Mouse (Mus musculus) stomach, embryonic 15.5 days (tissue): Measurements from ENCODE around the gene Zbtb7a. TPM values are rescaled to one million over a fixed set of nuclear protein-coding genes. Genes with fewer than 3 reads are reported as not detected.

Experiments
- ATAC-seq: fragments of 200-750 bp; cut with Nextera tagmentation; 2 replicates; pipeline ENCODE4 v1.8.0; 2017; ENCODE audit warnings: low read depth, moderate number of reproducible peaks, moderate TSS enrichment; ENCODE audit not compliant: insufficient read depth, low FRiP score
- H3K27ac ChIP-seq: fragments of 300-500 bp; sonication (generic); 2 replicates; pipeline ENCODE4 v1.5.1; 2015; ENCODE audit warnings: mild to moderate bottlenecking, inconsistent platforms
- H3K27me3 ChIP-seq: fragments of 300-500 bp; sonication (generic); replicated peaks from 2 replicates; pipeline ENCODE4 v1.6.1; 2015; ENCODE audit warnings: inconsistent platforms
- H3K36me3 ChIP-seq: fragments of 300-500 bp; sonication (generic); 2 replicates; pipeline ENCODE4 v1.6.1; 2015; ENCODE audit warnings: inconsistent platforms
- H3K4me1 ChIP-seq: fragments of 300-500 bp; sonication (generic); 2 replicates; pipeline ENCODE4 v1.6.1; 2015; ENCODE audit warnings: inconsistent platforms
- H3K4me2 ChIP-seq: fragments of 300-500 bp; sonication (generic); 2 replicates; pipeline ENCODE4 v1.6.1; 2015; ENCODE audit warnings: mild to moderate bottlenecking, inconsistent platforms
- H3K4me3 ChIP-seq: fragments of 300-500 bp; sonication (generic); replicated peaks from 2 replicates; pipeline ENCODE4 v1.5.1; 2015; ENCODE audit warnings: inconsistent platforms
- H3K9ac ChIP-seq: fragments of 300-500 bp; sonication (generic); 2 replicates; pipeline ENCODE4 v1.6.1; 2015; ENCODE audit warnings: inconsistent platforms
- H3K9me3 ChIP-seq: fragments of 300-500 bp; sonication (generic); 2 replicates; pipeline ENCODE4 v1.6.1; 2016; ENCODE audit warnings: inconsistent platforms
- WGBS: fragments of 180-500 bp; shearing (Covaris S2); methylation state at CpG from one replicate; pipeline ENCODE4 v1.1.7; 2015; 5-methylcytosine and 5-hydroxymethylcytosine counted together
- polyA plus RNA-seq: library from polyadenylated mRNA; unstranded; fragments of >200 nt; fragmentation: Nextera tagmentation; extraction: Ambion mirVana; gene quantifications from 2 replicates; pipeline ENCODE4 v1.2.1, GENCODE M21; 2015

The Zbtb7a gene
- 56.2 and 60.1 TPM in 2 replicates for polyA plus RNA-seq

GRCm38 (mm10) chr10:81134966-81135681 is at the start of gene Zbtb7a:
Gene Zbtb7a (plus strand): TSS chr10:81135220.
- peak within 1 kb of the TSS; percentile 98 for H3K9ac ChIP-seq
- WGBS, result 3% methylated on average over 41 of the region's 41 CpGs
- no peak for ATAC-seq
- H3K4me1 ChIP-seq, result peaks cover 34% of the 10 kb centered on the region
- peak within 1 kb of the TSS; percentile 78 for H3K4me3 ChIP-seq
- no peaks in the 10 kb centered on the region for H3K36me3 ChIP-seq
- H3K27ac ChIP-seq, result peak within 1 kb of the TSS; percentile 99
- no peaks in the 10 kb centered on the region for H3K9me3 ChIP-seq
- H3K4me2 ChIP-seq, result peak within 1 kb of the TSS; percentile 94
- peaks cover 10% of the 10 kb centered on the region; the same call in 1 of the 2 replicates for H3K27me3 ChIP-seq

- no peak overlapping the region for H3K4me2 ChIP-seq
- 46% methylated on average over 2 of the region's 2 CpGs for WGBS
- no peak overlapping the region for H3K4me3 ChIP-seq
- 0 out of 2 replicates have a peak, but pooled peaks cover 3% of the 10 kb centered on the region for H3K4me1 ChIP-seq
- no peak for ATAC-seq
- H3K9ac ChIP-seq, result no peak overlapping the region
- H3K27me3 ChIP-seq, result no peaks in the 10 kb centered on the region
- no peaks in the 10 kb centered on the region for H3K9me3 ChIP-seq
- peaks cover 4% of the 10 kb centered on the region; the same call in 1 of the 2 replicates for H3K36me3 ChIP-seq
- no peak overlapping the region for H3K27ac ChIP-seq
Measured at GRCm38 (mm10) chr10:81087021-81087420, 48.0 kb upstream of the Zbtb7a start.

- no peak overlapping the region for H3K9ac ChIP-seq
- WGBS, result 51% methylated on average over 2 of the region's 2 CpGs
- no peak for ATAC-seq
- no peaks in the 10 kb centered on the region for H3K27me3 ChIP-seq
- no peak overlapping the region for H3K4me2 ChIP-seq
- H3K4me1 ChIP-seq, result 0 out of 2 replicates have a peak, but pooled peaks cover 3% of the 10 kb centered on the region
- no peaks in the 10 kb centered on the region for H3K9me3 ChIP-seq
- no peaks in the 10 kb centered on the region for H3K36me3 ChIP-seq
- no peak overlapping the region for H3K4me3 ChIP-seq
- no peak overlapping the region for H3K27ac ChIP-seq
Measured at GRCm38 (mm10) chr10:81089216-81089615, 45.8 kb upstream of the Zbtb7a start.

GRCm38 (mm10) chr10:81090621-81091020 is 44.4 kb upstream of the Zbtb7a start:
- WGBS, result 65% methylated on average over 7 of the region's 7 CpGs

GRCm38 (mm10) chr10:81092465-81093250 is 42.4 kb upstream of the Zbtb7a start:
- WGBS, result 43% methylated on average over 22 of the region's 22 CpGs
- no peaks in the 10 kb centered on the region for H3K9me3 ChIP-seq
- no peak overlapping the region for H3K4me3 ChIP-seq
- H3K27me3 ChIP-seq, result no peaks in the 10 kb centered on the region
- peak; percentile 67; the same call in 1 of the 2 replicates for ATAC-seq
- H3K9ac ChIP-seq, result no peak overlapping the region
- H3K4me2 ChIP-seq, result no peak overlapping the region
- no peaks in the 10 kb centered on the region for H3K36me3 ChIP-seq
- no peak overlapping the region for H3K27ac ChIP-seq
- H3K4me1 ChIP-seq, result 0 out of 2 replicates have a peak, but pooled peaks cover 3% of the 10 kb centered on the region

More at GRCm38 (mm10) chr10:81090621-81091020, 44.4 kb upstream of the Zbtb7a start:
- no peak overlapping the region for H3K27ac ChIP-seq
- no peaks in the 10 kb centered on the region for H3K27me3 ChIP-seq
- H3K4me1 ChIP-seq, result 0 out of 2 replicates have a peak, but pooled peaks cover 3% of the 10 kb centered on the region
- no peak overlapping the region for H3K4me2 ChIP-seq
- ATAC-seq, result no peak
- H3K36me3 ChIP-seq, result no peaks in the 10 kb centered on the region
- no peak overlapping the region for H3K9ac ChIP-seq
- no peak overlapping the region for H3K4me3 ChIP-seq
- H3K9me3 ChIP-seq, result no peaks in the 10 kb centered on the region

- Histone ChIP-seq H3K4me1 (0 out of 2 replicates have a peak, but pooled peaks cover 3% of the 10 kb centered on the region), H3K27me3 (no peaks in the 10 kb centered on the region), H3K9me3 (no peaks in the 10 kb centered on the region), H3K4me2 (no peak overlapping the region), H3K36me3 (no peaks in the 10 kb centered on the region), H3K9ac (no peak overlapping the region), H3K4me3 (no peak overlapping the region), H3K27ac (no peak overlapping the region)
- 51% methylated on average over 9 of the region's 9 CpGs for WGBS
- ATAC-seq, result peak; percentile 73
Measured at GRCm38 (mm10) chr10:81094931-81095678, 39.9 kb upstream of the Zbtb7a start.

GRCm38 (mm10) chr10:81105565-81106112 is 29.4 kb upstream of the Zbtb7a start, which contains the start of gene Map2k2:
Gene Map2k2 (plus strand): TSS chr10:81105915.
- peak within 1 kb of the TSS; percentile 77 for H3K4me3 ChIP-seq
- WGBS, result under 1% methylated on average over 56 of the region's 56 CpGs
- peak within 1 kb of the TSS; percentile 100 for H3K27ac ChIP-seq
- no peaks in the 10 kb centered on the region for H3K9me3 ChIP-seq
- peaks cover 14% of the 10 kb centered on the region for H3K4me1 ChIP-seq
- peaks cover 23% of the 10 kb centered on the region for H3K36me3 ChIP-seq
- no peaks in the 10 kb centered on the region for H3K27me3 ChIP-seq
- peak within 1 kb of the TSS; percentile 87 for H3K4me2 ChIP-seq
- peak within 1 kb of the TSS; percentile 99 for H3K9ac ChIP-seq
- ATAC-seq, result peak; percentile 93

- Histone ChIP-seq H3K36me3 (peaks cover 28% of the 10 kb centered on the region), H3K9ac (peak overlapping the region; percentile 99), H3K9me3 (no peaks in the 10 kb centered on the region), H3K27me3 (no peaks in the 10 kb centered on the region), H3K4me1 (peaks cover 14% of the 10 kb centered on the region), H3K4me3 (peak overlapping the region; percentile 77), H3K27ac (peak overlapping the region; percentile 100), H3K4me2 (peak overlapping the region; percentile 87)
- WGBS, result under 1% methylated on average over 35 of the region's 35 CpGs
- ATAC-seq, result peak; percentile 89
Measured at GRCm38 (mm10) chr10:81106113-81106721, 28.8 kb upstream of the Zbtb7a start.

- 94% methylated on average over 6 of the region's 6 CpGs for WGBS
- Histone ChIP-seq H3K9me3 (no peaks in the 10 kb centered on the region), H3K9ac (no peak overlapping the region), H3K4me3 (no peak overlapping the region), H3K36me3 (peaks cover 73% of the 10 kb centered on the region), H3K4me2 (no peak overlapping the region), H3K27ac (no peak overlapping the region), H3K27me3 (no peaks in the 10 kb centered on the region), H3K4me1 (no peaks in the 10 kb centered on the region)
- no peak for ATAC-seq
Measured at GRCm38 (mm10) chr10:81112946-81113345, 22.1 kb upstream of the Zbtb7a start.

GRCm38 (mm10) chr10:81119625-81120024 is 15.4 kb upstream of the Zbtb7a start:
- Histone ChIP-seq H3K4me1 (no peaks in the 10 kb centered on the region), H3K36me3 (peaks cover 78% of the 10 kb centered on the region), H3K9ac (no peak overlapping the region), H3K4me2 (no peak overlapping the region), H3K4me3 (no peak overlapping the region), H3K9me3 (no peaks in the 10 kb centered on the region), H3K27me3 (no peaks in the 10 kb centered on the region), H3K27ac (no peak overlapping the region)
- ATAC-seq, result no peak
- 92% methylated on average over 10 of the region's 10 CpGs for WGBS

GRCm38 (mm10) chr10:81120650-81121049 is 14.4 kb upstream of the Zbtb7a start:
- Histone ChIP-seq H3K36me3 (peaks cover 69% of the 10 kb centered on the region), H3K4me1 (no peaks in the 10 kb centered on the region), H3K27ac (no peak overlapping the region), H3K4me2 (no peak overlapping the region), H3K27me3 (no peaks in the 10 kb centered on the region), H3K9me3 (no peaks in the 10 kb centered on the region), H3K9ac (no peak overlapping the region), H3K4me3 (no peak overlapping the region)
- 88% methylated on average over 7 of the region's 7 CpGs for WGBS
- ATAC-seq, result no peak
